Mouse (Mus musculus) intestine, postnatal 0 days (tissue): Measurements from ENCODE around the gene Eml6. TPM values are rescaled to one million over a fixed set of nuclear protein-coding genes. Genes with fewer than 3 reads are reported as not detected.
"Not testable (repeated sequence)": the region's sequence is repeated elsewhere in the genome, so short reads cannot be mapped to it uniquely, and the experiment has no call there.

Experiments
- ATAC-seq: fragments of 200-750 bp; cut with Nextera tagmentation; 2 replicates; pipeline ENCODE4 v1.8.0; 2017; ENCODE audit warnings: mild to moderate bottlenecking, moderate TSS enrichment, moderate library complexity
- H3K27ac ChIP-seq: fragments of 300-500 bp; sonication (generic); 2 replicates; pipeline ENCODE4 v1.5.1; 2014; ENCODE audit warnings: mild to moderate bottlenecking, low read depth, low read length, moderate library complexity
- H3K27me3 ChIP-seq: fragments of 300-500 bp; sonication (generic); replicated peaks from 2 replicates; pipeline ENCODE4 v1.6.1; 2014; ENCODE audit warnings: low read length, mixed read lengths; ENCODE audit not compliant: control insufficient read depth, insufficient read depth
- H3K36me3 ChIP-seq: fragments of 300-500 bp; sonication (generic); 2 replicates; pipeline ENCODE4 v1.6.1; 2014; ENCODE audit warnings: mild to moderate bottlenecking, moderate library complexity; ENCODE audit not compliant: control insufficient read depth, insufficient read depth
- H3K4me1 ChIP-seq: fragments of 300-500 bp; sonication (generic); replicated peaks from 2 replicates; pipeline ENCODE4 v1.6.1; 2014; ENCODE audit warnings: antibody characterized with exemption, low read length, mixed read lengths; ENCODE audit not compliant: control insufficient read depth, insufficient read depth
- H3K4me2 ChIP-seq: fragments of 300-500 bp; sonication (generic); replicated peaks from 2 replicates; pipeline ENCODE4 v1.6.1; 2014; ENCODE audit warnings: low read depth, mild to moderate bottlenecking, moderate library complexity
- H3K4me3 ChIP-seq: fragments of 300-500 bp; sonication (generic); 2 replicates; pipeline ENCODE4 v1.5.1; 2014; ENCODE audit warnings: low read depth, low read length
- H3K9ac ChIP-seq: fragments of 300-500 bp; sonication (generic); 2 replicates; pipeline ENCODE4 v1.6.1; 2014; ENCODE audit warnings: mild to moderate bottlenecking, low read depth, low read length
- H3K9me3 ChIP-seq: fragments of 300-500 bp; sonication (generic); 2 replicates; pipeline ENCODE4 v1.6.1; 2016; ENCODE audit warnings: mixed run types; ENCODE audit not compliant: control insufficient read depth
- CTCF ChIP-seq: sonication (generic); IDR thresholded peaks from 2 replicates; pipeline ENCODE4 v1.5.1; 2016; ENCODE audit warnings: low read depth, mild to moderate bottlenecking, control low read depth, antibody characterized with exemption, moderate library complexity
- WGBS: fragments of 180-500 bp; shearing (Covaris S2); extraction: QIAGEN DNeasy Blood & Tissue Kit; methylation state at CpG from one replicate; pipeline ENCODE4 v1.1.7; 2014; 5-methylcytosine and 5-hydroxymethylcytosine counted together
- polyA plus RNA-seq: library from polyadenylated mRNA; unstranded; fragments of >200 nt; fragmentation: Nextera tagmentation; extraction: Ambion mirVana; gene quantifications from 2 replicates; pipeline ENCODE4 v1.2.1, GENCODE M21; 2015

The Eml6 gene
- polyA plus RNA-seq, 1 experiment from 2014 or later: 0.46 TPM

GRCm38 (mm10) chr11:29766313-29766982 is 259.4 kb downstream of the Eml6 start:
- no peak for TF ChIP-seq CTCF
- Histone ChIP-seq H3K27ac (no peak overlapping the region), H3K4me2 (no peak overlapping the region), H3K27me3 (no peaks in the 10 kb centered on the region), H3K9ac (no peak overlapping the region), H3K36me3 (no peaks in the 10 kb centered on the region), H3K4me3 (no peak overlapping the region), H3K4me1 (no peaks in the 10 kb centered on the region), H3K9me3 (no peaks in the 10 kb centered on the region)
- 76% methylated on average over 11 of the region's 11 CpGs for WGBS
- ATAC-seq: no peak

DNA sequence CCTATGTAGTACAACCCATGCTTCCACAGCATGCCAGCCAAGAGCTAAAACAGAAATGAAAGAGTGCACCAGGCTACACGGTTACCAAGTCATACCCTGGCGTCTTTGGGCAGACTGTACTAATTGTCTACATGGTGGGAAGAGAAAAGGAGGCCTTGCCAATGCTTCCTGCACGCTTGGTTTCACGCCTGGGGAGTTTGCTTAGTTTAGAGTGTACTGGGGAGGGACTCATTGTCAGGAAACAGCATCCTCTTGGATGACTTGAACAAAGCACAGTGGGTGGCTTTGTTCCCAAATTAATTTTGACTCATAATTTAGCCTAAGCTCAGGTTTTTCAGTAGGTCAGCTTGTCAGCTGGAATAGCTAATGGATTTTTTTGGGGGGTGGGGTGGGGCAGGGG is 260.8 kb downstream of the Eml6 start:
- no peak overlapping the region for H3K27ac ChIP-seq
- H3K4me3 ChIP-seq: no peak overlapping the region
- TF ChIP-seq CTCF: no peak
- no peaks in the 10 kb centered on the region for H3K36me3 ChIP-seq
- H3K9ac ChIP-seq: no peak overlapping the region
- H3K27me3 ChIP-seq: no peaks in the 10 kb centered on the region
- H3K9me3 ChIP-seq: no peaks in the 10 kb centered on the region
- WGBS: 80% methylated on average over 4 of the region's 4 CpGs
- H3K4me2 ChIP-seq: no peak overlapping the region
- no peaks in the 10 kb centered on the region for H3K4me1 ChIP-seq
- ATAC-seq: no peak

DNA sequence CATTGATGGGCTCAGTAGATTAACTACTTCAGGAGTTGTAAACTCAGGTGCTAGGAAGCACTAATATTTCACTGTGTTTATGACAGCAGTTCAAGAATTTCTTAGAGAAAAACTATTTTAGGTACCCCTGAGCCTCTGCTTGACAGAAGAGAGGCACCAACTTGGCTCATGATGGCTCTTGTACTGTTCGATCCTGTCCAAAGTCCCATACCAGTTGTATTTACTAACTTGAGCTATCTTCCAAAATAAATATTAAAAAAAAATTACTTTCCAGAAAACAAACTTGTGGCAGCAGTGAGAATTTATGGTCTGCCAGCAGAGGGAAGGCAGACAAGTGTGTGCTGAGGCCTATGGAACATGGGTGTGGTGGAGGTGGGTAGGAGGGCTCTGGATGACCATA is 263.1 kb downstream of the Eml6 start:
- Histone ChIP-seq H3K36me3 (no peaks in the 10 kb centered on the region), H3K27ac (no peak overlapping the region), H3K27me3 (no peaks in the 10 kb centered on the region), H3K4me2 (no peak overlapping the region), H3K4me3 (no peak overlapping the region), H3K4me1 (no peaks in the 10 kb centered on the region), H3K9me3 (no peaks in the 10 kb centered on the region), H3K9ac (no peak overlapping the region)
- WGBS: 60% methylated on average over 1 of the region's 1 CpGs
- ATAC-seq: no peak
- no peak for TF ChIP-seq CTCF

GRCm38 (mm10) chr11:29761387-29761786 is 264.4 kb downstream of the Eml6 start:
- TF ChIP-seq CTCF: no peak
- Histone ChIP-seq H3K9ac (no peak overlapping the region), H3K36me3 (no peaks in the 10 kb centered on the region), H3K27ac (no peak overlapping the region), H3K27me3 (no peaks in the 10 kb centered on the region), H3K4me1 (no peaks in the 10 kb centered on the region), H3K4me3 (no peak overlapping the region), H3K4me2 (no peak overlapping the region), H3K9me3 (no peaks in the 10 kb centered on the region)
- 96% methylated on average over 9 of the region's 9 CpGs for WGBS
- ATAC-seq: no peak

DNA sequence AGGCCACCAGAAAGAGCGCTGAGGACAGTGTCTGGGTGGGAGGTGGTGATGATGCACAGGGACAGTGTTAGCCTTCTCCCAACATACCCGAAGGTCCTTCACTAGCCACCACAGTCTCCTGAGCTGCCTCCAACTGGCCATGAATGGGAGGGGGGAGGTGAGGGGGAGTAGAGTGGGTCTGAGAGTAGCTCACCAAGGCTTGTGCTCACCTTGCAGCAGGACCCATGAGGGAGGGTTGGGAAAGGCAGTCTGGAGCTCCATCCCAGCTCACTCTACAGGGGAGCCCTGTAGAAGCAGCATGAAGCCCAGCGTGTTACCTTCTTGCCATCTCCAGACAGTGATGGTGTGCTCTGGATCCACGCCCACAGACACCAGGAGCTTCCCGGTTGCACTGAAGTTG is 267.2 kb downstream of the Eml6 start:
- ATAC-seq: no peak
- no peak overlapping the region for H3K9ac ChIP-seq
- no peaks in the 10 kb centered on the region for H3K4me1 ChIP-seq
- no peaks in the 10 kb centered on the region for H3K36me3 ChIP-seq
- WGBS: 89% methylated on average over 5 of the region's 5 CpGs
- no peaks in the 10 kb centered on the region for H3K9me3 ChIP-seq
- no peak for TF ChIP-seq CTCF
- H3K4me3 ChIP-seq: no peak overlapping the region
- H3K4me2 ChIP-seq: no peak overlapping the region
- H3K27ac ChIP-seq: no peak overlapping the region
- H3K27me3 ChIP-seq: no peaks in the 10 kb centered on the region

DNA sequence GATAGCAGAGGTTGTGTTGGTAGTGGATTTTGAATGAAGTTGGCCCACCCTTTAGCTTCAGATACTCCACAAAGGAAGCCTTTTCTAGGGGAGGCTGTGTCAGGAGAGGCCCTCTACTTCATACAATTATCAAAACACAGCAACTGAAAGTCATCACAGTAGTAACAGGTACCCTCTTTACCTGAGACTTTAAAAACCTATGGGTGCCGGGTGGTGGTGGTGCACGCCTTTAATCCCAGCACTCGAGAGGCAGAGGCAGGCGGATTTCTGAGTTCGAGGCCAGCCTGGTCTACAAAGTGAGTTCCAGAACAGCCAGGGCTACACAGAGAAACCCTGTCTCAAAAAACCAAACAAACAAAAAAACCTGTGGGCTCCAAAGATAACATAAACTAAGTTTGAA is 269.8 kb downstream of the Eml6 start:
- not testable (repeated sequence) for H3K4me3 ChIP-seq, H3K27ac ChIP-seq, H3K4me2 ChIP-seq, H3K36me3 ChIP-seq, H3K9me3 ChIP-seq, H3K9ac ChIP-seq, H3K4me1 ChIP-seq, H3K27me3 ChIP-seq, ATAC-seq
- WGBS: 95% methylated on average over 5 of the region's 5 CpGs
